Mouse (Mus musculus): Measurements from ENCODE around the gene Ccdc189. TPM values are rescaled to one million over a fixed set of nuclear protein-coding genes. Genes with fewer than 3 reads are reported as not detected.
A peak's percentile ranks its signal among the peaks of the same experiment; 100 is the strongest.

The Ccdc189 gene
- total RNA-seq, 2 experiments from 2014 or later, result 7.0 to 7.8 TPM

DNA sequence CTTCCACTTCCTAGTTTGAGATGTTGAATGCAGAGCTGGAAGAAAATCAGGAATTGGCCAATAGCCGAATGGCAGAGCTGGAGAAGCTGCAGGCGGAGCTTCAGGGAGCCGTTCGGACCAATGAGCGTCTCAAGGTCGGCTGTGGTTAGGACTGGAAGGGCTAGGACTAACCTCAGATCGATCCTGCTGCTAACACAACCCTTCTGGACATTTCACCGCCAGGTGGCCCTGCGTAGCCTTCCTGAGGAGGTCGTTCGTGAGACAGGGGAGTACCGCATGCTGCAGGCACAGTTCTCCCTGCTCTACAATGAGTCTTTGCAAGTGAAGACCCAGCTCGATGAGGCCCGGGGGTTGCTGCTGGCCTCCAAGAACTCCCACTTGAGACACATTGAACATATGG is 4.2 kb upstream of the Ccdc189 start:
- peak in 1 of 2 experiments; percentile 42 for DNase-seq

DNA sequence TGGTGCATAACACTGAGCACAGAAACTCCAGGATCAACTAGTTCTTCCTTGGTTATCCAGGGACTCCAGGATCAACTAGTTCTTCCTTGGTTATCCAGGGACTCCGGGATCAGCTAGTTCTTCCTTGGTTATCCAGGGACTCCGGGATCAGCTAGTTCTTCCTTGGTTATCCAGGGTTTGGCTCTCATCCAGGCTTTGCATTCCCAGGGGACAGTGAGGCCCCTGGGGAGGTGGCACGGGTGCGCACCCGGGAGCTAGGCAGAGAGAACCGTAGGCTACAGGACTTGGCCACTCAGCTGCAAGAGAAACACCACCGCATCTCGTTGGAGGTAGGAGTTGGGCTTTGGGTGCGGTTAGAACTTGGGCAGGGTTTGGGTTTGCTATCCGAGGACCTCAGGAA is 2.7 kb upstream of the Ccdc189 start:
- no peak for DNase-seq

DNA sequence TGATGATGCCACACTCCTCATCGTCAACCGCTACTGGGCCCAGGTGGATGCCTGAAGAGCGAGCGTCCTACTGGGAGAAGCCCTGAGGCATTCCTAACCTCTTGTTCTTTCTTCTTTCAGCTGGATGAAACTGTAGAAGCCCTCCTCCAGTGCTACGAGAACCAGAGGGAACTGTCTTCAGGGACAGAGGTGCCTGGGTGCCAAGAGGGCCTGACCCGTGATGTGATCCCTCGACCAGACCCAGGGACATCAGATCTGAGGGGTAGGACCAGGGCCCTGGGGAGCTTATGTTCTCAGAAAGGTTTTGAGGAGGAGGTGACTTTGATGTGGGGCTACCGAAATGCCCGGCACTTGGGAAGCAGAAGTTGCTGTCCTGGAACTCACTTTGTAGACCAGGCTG is 1.2 kb upstream of the Ccdc189 start:
- no peak for DNase-seq

DNA sequence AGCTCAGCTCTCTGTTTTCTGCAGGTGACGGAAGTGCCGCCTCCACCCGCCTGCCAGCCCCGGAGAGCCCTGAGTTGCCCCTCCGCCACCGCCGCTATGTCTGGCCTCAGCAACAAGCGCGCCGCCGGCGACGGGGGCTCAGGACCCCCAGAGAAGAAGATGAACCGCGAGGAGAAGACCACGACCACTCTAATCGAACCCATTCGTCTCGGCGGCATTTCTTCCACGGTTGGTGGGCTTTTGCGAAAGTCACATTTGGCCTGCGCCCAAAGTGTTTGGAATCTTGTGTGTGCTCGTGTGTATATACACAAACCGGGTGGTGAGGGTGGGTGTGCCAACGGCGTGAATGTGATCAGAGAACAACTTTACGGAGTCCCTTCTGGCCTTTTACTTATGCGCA is 506 bp upstream of the Ccdc189 start:
- no peak for DNase-seq

DNA sequence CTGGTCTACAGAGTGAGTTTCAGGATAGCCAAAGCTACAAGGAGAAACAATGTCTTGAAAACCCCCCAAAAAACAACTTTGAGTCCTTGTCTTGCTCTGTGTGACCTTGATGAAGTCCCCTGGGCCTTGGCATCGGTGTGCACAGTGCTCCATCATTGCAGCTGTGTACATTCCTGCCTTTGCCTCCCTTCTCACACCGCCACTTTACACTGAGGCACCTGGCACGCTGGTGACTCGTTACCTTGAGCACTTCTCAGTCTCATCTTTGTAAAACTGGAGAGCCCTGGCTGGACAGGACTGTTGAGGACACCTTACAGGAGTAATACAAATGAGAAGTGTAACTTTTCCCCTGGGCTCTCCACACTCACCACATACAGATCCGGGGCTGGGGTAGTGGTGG is 1.2 kb downstream of the Ccdc189 start:
- DNase-seq, result no peak

DNA sequence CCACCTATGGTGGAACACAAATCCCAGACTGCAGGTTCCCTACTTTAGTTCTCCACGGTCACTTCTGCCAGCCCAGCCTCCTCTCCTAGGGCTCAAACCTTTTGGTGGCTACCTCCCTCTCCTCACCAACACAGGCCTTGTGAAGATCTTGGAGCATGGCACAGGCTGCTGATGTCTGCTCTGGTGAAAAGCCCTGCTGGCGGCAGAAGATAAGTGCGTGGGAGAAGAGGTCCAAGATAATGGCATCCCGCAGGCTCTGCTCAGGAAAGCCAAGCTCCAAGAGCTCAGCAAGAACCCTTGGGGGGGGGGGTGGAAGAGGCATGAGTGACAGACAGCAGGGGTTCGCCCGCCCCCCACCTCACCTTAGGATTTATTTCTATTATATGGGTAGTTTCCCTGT is 2.2 kb downstream of the Ccdc189 start:
- no peak for DNase-seq

DNA sequence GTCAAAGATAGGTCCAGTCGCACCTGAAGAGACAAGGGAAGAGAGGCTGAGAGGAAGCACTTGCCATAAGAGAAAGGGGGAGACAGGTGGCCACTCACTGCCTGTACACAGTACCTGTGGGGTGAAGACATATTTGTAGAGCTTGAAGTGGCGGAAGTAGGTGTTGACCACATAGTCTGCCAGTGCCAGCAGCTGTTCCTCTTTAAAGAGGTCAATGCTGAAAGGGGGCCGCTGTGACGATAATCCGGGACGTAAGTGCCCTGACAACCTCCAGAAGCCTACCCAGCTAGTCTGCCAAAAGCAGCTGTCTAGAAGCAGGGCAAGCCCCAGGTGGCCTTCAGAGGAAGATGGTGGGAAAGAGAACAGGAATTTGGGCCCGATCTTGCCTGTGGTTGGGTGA is 3.4 kb downstream of the Ccdc189 start:
- no peak for DNase-seq

DNA sequence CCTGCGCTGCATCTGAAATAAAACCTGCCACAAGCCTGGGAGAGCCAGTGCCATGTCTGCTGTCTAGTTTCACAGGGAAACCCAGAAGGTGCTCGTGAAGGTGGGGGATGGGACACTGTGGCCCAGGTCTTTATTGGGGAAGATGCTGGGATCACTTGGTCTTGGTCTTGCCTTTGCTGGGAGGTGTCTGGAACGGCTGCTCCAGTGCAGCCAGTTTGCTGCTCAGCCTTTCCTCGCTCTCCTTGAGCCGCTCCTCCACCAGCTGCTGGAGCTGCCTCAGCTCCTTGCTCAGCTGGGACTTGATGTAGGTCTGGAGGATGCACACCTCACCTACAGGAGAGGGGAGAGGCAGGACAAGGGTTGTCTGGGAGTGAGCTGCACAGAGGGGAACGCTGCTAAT is 5.1 kb downstream of the Ccdc189 start:
- DNase-seq, result no peak

DNA sequence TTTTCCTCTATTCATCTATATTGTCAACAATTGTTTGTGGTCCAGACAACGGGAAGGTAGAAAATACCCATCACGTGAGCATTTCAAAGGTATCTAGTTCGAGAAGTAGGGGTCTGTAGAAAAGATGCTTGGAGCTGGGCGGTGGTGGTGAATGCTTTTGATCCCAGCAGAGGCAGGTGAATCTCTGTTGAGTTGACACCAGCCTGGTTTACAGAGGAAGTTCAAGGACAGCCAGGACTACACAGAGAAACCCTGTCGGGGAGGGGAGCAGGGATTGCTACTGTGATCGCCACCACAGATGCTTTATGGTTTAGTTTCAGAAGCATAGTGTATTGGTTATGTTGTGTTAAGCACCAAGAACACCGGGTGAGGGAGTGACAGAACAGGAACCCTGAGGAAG is 14.3 kb downstream of the Ccdc189 start:
- no peak for DNase-seq

DNA sequence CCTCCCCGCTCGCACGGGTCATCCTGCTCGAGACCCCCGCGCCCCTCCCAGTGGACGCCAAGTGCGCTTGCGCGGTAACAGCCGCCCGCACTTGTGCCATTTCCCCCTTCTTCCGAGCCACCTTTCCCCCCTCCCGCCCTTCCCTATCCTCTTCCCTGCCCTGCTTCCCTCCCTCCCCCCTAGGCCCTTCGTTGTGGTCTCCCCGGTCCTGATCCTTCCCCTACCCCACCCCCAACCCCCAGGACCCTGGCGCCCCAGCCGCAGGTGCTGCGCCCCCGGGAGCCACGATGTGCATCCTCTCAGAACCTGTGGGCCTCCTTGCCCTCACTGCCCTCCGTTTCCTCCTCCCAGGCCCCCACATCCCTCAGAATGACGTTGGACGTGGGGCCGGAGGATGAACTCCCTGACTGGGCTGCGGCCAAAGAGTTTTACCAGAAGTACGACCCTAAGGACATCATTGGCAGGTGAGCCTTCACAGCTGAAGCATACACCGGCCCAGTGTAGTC is 14.8 kb downstream of the Ccdc189 start:
- DNase-seq, result no peak

DNA sequence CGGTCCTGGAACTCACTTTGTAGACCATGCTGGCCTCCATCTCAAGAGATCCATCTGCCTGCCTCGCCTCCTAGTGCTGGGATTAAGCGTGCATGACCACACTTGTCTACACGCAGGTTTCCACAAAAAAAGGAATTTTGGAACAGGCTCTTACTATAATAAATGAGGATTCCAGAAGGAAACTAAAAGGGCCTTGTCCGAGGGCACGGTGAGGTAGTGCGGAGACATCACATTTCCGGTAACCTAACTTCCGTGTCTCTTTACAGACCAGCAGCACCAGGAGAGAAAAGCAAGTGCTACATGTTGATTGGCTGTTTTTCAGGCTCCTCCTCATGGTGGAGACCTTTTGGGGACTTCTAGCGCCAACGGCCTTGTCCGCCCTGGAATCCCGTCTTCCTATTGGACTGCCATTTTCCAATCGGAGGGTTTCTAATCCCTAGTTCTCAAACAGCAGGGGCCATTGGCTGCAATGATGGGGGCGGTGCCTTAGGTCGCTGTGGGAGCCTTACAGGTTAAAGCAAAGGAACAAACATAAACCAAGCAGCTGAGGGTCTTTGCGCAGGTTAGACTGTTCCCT is 15.4 kb downstream of the Ccdc189 start, which contains the start of gene Phkg2:
Phkg2 (plus strand) TSS at position 446 of the 577 bp plus-strand sequence.
- peak; percentile 93 to 94 for DNase-seq

DNA sequence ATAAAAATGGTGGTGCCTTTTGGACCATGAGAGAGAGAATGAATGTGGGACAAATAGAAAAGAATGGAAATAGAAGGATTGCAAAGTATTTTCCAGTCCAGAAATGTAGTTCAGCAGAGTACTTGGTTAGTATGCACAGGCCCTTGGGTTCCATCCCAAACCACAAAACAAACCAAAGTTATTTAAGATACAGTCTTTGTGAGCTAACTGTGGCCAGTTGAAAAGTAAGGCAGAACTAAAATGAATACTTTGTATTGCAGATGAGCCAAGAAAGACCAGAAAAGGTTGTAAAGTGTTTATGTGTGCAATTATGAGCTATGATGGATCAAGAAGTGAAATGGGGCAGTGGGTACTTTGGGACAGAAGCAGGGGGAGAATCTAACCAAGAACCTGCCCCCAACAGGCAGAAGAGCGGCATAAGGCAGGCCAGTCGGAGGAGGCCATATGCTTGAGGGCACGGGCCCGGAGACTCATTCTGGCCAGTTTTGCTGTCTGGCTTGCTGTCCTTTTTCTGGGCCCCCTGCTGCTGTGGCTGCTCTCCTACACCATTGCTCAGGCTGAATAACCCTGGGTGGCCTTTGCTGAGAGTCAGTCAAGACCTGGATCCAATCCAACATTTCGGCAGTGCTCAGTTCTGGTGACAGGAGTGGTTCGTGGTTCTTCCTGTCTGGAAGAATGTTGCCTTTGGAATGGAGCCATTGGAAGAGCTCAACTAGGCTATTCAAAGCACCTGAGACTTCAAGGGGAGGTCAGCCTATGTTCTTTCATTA is 23.8 kb downstream of the Ccdc189 start:
- peak; percentile 43 to 60 for DNase-seq

DNA sequence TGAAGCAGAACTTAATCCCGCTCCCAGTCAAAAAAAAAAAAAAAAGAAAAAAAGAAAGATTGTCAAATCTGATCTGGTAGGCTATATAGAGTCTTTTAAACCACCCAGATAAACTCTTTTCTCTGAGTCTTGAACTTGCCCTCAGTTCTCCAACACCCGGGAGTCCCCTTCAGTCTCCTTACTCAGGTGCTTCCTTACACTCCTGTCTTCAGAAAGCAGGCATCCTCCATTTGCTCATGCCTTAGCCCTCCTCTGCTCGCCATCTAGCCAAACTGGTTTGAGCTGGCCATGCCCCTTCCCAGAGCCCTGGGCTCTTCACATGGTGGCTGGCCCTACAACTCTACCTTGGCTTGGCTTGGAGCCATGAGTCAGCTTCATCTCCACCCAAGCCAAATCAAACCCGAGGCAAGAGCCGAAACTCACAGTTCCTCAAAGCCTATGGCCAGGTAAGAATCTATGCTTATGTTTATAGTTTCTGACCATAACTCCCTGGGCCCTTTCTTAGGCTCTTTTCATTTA is 27.0 kb downstream of the Ccdc189 start, which contains the start of gene Tmem265:
Tmem265 (plus strand) TSS at position 51 of the 519 bp plus-strand sequence.
- DNase-seq, result no peak

DNA sequence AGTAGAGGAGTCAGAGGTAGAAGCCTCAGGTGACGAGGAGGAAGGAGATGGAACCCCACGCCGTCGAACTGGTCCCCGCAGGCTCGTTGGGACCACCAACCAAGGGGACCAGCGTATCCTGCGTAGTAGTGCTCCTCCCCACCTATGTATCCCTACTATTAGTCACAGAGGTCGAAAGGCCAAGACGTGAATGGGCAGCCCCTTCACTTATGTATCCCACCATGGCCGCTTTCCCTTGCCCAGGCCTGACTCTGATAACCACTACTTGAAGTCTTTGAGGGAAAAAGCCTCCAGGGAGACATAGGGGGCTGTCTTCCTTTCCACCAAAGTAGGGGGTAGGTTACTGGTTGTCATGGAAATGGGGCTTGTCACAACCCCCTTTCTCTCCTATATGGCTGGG is 27.8 kb downstream of the Ccdc189 start:
- no peak for DNase-seq

DNA sequence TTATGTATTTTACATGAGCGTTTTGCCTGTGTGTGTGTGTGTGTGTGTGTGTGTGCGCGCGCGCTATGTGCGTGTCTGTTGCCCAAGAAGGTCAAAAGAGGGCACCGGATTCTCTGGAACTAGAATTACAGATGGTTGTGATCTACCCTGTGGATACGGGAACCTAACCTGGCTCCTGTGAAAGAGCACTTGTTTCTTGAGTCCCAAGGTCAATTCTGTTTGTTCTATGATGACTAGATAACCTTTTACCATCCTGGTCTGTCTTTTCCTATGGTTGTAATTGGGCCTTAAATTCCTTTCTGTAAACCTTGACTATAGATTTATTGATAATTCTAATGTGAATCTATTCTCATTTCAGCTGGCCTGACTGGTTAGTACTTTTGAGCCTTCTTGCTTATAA is 36.8 kb downstream of the Ccdc189 start:
- no peak for DNase-seq

DNA sequence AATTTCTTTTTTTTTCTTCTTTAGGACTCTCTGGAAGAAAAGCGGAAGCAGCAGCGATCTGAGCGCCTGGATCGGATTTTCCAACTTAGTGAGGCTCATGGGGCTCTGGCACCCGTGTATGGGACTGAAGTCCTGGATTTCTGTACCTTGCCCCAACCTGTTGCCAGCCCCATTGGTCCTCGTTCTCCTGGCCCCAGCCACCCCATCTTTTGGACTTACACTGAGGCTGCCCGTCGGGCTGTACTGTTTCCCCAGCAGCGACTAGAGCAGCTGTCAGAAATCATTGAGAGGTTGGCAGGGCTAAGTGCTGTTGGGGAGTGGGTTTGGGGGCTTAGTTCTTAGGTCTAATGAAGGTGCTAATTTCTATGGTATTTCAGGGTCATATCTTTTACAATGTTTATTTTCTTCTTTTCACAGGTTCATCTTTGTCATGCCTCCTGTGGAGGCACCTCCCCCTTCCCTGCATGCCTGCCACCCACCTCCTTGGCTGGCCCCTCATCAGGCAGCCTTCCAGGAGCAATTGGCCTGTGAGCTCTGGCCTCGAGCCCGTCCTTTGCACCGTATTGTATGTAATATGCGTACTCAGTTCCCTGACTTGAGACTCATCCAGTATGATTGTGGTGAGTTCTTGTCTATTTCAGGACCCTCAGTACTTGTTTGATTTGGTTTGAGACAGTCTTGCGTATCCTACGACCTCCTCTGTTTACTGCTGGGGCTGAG is 39.1 kb downstream of the Ccdc189 start:
- DNase-seq, result peak in 1 of 2 experiments; percentile 51

DNA sequence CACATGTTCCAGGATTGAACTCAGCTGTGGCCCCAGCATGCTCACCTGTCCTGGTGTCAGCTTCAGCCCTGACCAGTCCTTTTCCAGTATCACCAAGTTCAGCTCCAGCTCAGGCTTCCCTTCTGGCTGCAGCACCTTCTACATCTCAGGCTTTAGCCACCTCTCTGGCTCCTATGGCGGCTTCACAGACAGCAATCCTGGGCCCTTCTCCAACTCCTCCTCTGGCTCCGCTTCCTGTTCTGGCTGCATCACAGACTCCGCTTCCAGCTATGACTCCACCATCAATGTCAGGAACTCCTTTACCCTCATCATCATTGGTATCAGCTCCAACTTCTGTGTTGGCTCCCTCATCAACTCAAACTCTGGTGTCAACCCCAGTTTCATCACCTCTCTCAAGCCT is 46.7 kb downstream of the Ccdc189 start:
- DNase-seq, result no peak

Other genes with a start within 250 kb of the Ccdc189 start
- 10 to 100 TPM; 25.9 to 26.1 TPM for gene Zfp768, start 243.0 kb downstream of the Ccdc189 start, total RNA-seq (2021)
- 10 to 100 TPM; 10.7 to 12.2 TPM for gene Zfp747, start 212.5 kb downstream of the Ccdc189 start, total RNA-seq (2021)
- gene 9130019O22Rik, start 201.4 kb downstream of the Ccdc189 start, total RNA-seq (2021), result 1 to 10 TPM; 4.7 to 5.2 TPM
- gene E430018J23Rik, start 195.0 kb downstream of the Ccdc189 start, total RNA-seq (2021), result 1 to 10 TPM; 8.7 to 9.9 TPM
- gene Zfp764, start 181.8 kb downstream of the Ccdc189 start, total RNA-seq (2021), result 1 to 10 TPM; 6.4 to 7.9 TPM
- 10 to 100 TPM; 12.7 to 12.8 TPM for gene Zfp688, start 166.5 kb downstream of the Ccdc189 start, total RNA-seq (2021)
- 1 to 10 TPM; 3.8 to 4.4 TPM for gene Zfp689, start 139.4 kb downstream of the Ccdc189 start, total RNA-seq (2021)
- gene Prr14, start 129.0 kb downstream of the Ccdc189 start, total RNA-seq (2021), result 10 to 100 TPM; 44.3 to 48.3 TPM
- gene Fbrs, start 109.4 kb downstream of the Ccdc189 start, total RNA-seq (2021), result 10 to 100 TPM; 56.5 to 66.7 TPM
- 10 to 100 TPM; 83.6 to 95.9 TPM for gene Srcap, start 76.6 kb downstream of the Ccdc189 start, total RNA-seq (2021)
- 10 to 100 TPM; 19.6 to 20.2 TPM for gene Gm42715, start 69.0 kb downstream of the Ccdc189 start, total RNA-seq (2021)
- gene Tmem265, start 27.2 kb downstream of the Ccdc189 start, total RNA-seq (2021), result not detected
- 10 to 100 TPM; 35.4 to 43.1 TPM for gene Phkg2, start 15.3 kb downstream of the Ccdc189 start, total RNA-seq (2021)
- 10 to 100 TPM; 55.8 to 60.8 TPM for gene Rnf40, start 172 bp upstream of the Ccdc189 start, total RNA-seq (2021)
- 10 to 100 TPM; 19.7 to 20.6 TPM for gene Zfp629, start 27.2 kb upstream of the Ccdc189 start, total RNA-seq (2021)
- gene Bcl7c, start 120.3 kb upstream of the Ccdc189 start, total RNA-seq (2021), result 100 to 1,000 TPM in 1 of 2 experiments, 10 to 100 TPM in 1; 63.6 to 103 TPM
- gene Ctf1, start 124.1 kb upstream of the Ccdc189 start, total RNA-seq (2021), result 1 to 10 TPM; 3.2 to 4.2 TPM
- not detected for gene Ctf2, start 143.6 kb upstream of the Ccdc189 start, total RNA-seq (2021)
- gene Fbxl19, start 155.9 kb upstream of the Ccdc189 start, total RNA-seq (2021), result 10 to 100 TPM; 13.1 to 13.7 TPM
- gene Orai3, start 181.2 kb upstream of the Ccdc189 start, total RNA-seq (2021), result 10 to 100 TPM; 27.7 to 36.3 TPM
- 10 to 100 TPM; 36.0 TPM for gene Setd1a, start 188.1 kb upstream of the Ccdc189 start, total RNA-seq (2021)
- gene Gm49388, start 197.0 kb upstream of the Ccdc189 start, total RNA-seq (2021), result 1 to 10 TPM; 4.1 to 6.6 TPM
- 10 to 100 TPM; 30.0 to 53.3 TPM for gene Hsd3b7, start 212.0 kb upstream of the Ccdc189 start, total RNA-seq (2021)
- gene Stx4a, start 235.7 kb upstream of the Ccdc189 start, total RNA-seq (2021), result 100 to 1,000 TPM in 1 of 2 experiments, 10 to 100 TPM in 1; 92.5 to 108 TPM
- gene Stx1b, start 236.0 kb upstream of the Ccdc189 start, total RNA-seq (2021), result 1 to 10 TPM; 4.4 to 4.5 TPM